ENCODE assay signal across 18 mouse cellular contexts in genomic region chr7:36667767-36668166, GRCm38 (mm10). TPM values are rescaled to one million over a fixed set of nuclear protein-coding genes. Genes with fewer than 3 reads are reported as not detected.
DNase-seq lines count a peak whose midpoint lies in the region; ATAC-seq lines count a peak whose summit lies in the region.
"Had no signal": no experiment of that assay in that cellular context is flagged by ENCODE, and none has a peak within 500 bp of the region (broad histone marks: within the 10 kb centered on the region; RNA-seq: fewer than 3 reads in every experiment).

No protein-coding gene starts in this region.

- ATAC-seq in embryonic facial prominence, embryonic 14.5 days (ENCODE audit: low read depth) = no peak
- no peak for ATAC-seq in hindbrain, embryonic 11.5 days (ENCODE audit: low FRiP score)
- ATAC-seq: intestine, embryonic 16.5 days had no signal

- H3K4me2 ChIP-seq in embryonic facial prominence, embryonic 14.5 days (ENCODE audit: low read depth, low read length) = no peak overlapping the region
- H3K4me2 ChIP-seq in hindbrain, embryonic 11.5 days (replicated peaks; ENCODE audit: low read depth, low read length) = no peak overlapping the region
- H3K4me2 ChIP-seq: embryonic facial prominence, embryonic 15.5 days; forebrain, embryonic 12.5 days; hindbrain, embryonic 15.5 days; midbrain, embryonic 11.5 days had no signal

- H3K4me3 ChIP-seq in heart, embryonic 10.5 days = no peak overlapping the region
- H3K4me3 ChIP-seq in embryonic facial prominence, embryonic 14.5 days (ENCODE audit: low read depth, low read length) = no peak overlapping the region
- H3K4me3 ChIP-seq in hindbrain, embryonic 11.5 days (ENCODE audit: low read depth, low read length) = no peak overlapping the region
- H3K4me3 ChIP-seq: embryonic facial prominence, embryonic 15.5 days; forebrain, embryonic 12.5 days; hindbrain, embryonic 15.5 days had no signal

- 33% methylated on average over 5 of the region's 5 CpGs for WGBS in heart, embryonic 10.5 days
- WGBS in embryonic facial prominence, embryonic 14.5 days = 12% methylated on average over 5 of the region's 5 CpGs
- WGBS in hindbrain, embryonic 11.5 days = 78% methylated on average over 5 of the region's 5 CpGs

- no peaks in the 10 kb centered on the region for H3K36me3 ChIP-seq in heart, embryonic 10.5 days
- no peaks in the 10 kb centered on the region for H3K36me3 ChIP-seq in embryonic facial prominence, embryonic 14.5 days (ENCODE audit: control insufficient read depth, insufficient read depth, low read length)
- H3K36me3 ChIP-seq in hindbrain, embryonic 11.5 days (ENCODE audit: control insufficient read depth, insufficient read depth, low read length) = no peaks in the 10 kb centered on the region
- H3K36me3 ChIP-seq: embryonic facial prominence, embryonic 15.5 days; forebrain, embryonic 12.5 days; hindbrain, embryonic 15.5 days had no signal

- DNase-seq in heart, adult 9 months (ENCODE audit: low spot score in 2 of 2) = peak; percentile 45 to 51
- no peak for DNase-seq in heart, embryonic 10.5 days (ENCODE audit: low spot score)
- DNase-seq in urinary bladder, postnatal 14 days (ENCODE audit: low spot score) = peak; percentile 17
- no peak for DNase-seq in urinary bladder, adult 18-20 months (ENCODE audit: low spot score in 2 of 2)
- peak; percentile 81 for DNase-seq in embryonic facial prominence, embryonic 14.5 days (ENCODE audit: low spot score)
- DNase-seq in hindbrain, embryonic 11.5 days (ENCODE audit: low spot score) = no peak
- DNase-seq in spleen, adult 12 weeks (ENCODE audit: low spot score) = no peak
- DNase-seq: adrenal gland, postnatal 14 days; cerebellum, adult 8-10 months; lung, adult 2 months; right cerebral cortex, postnatal 25 days; thymus, postnatal 36 days had no signal

- H3K27ac ChIP-seq in heart, embryonic 10.5 days = no peak overlapping the region
- no peak overlapping the region for H3K27ac ChIP-seq in embryonic facial prominence, embryonic 14.5 days (replicated peaks; ENCODE audit: low read depth, low read length)
- H3K27ac ChIP-seq in hindbrain, embryonic 11.5 days (ENCODE audit: low read depth, low read length) = no peak overlapping the region
- H3K27ac ChIP-seq: embryonic facial prominence, embryonic 15.5 days; forebrain, embryonic 12.5 days; hindbrain, embryonic 15.5 days; macrophage had no signal

- H3K4me1 ChIP-seq in heart, embryonic 10.5 days = no peaks in the 10 kb centered on the region
- no peaks in the 10 kb centered on the region for H3K4me1 ChIP-seq in embryonic facial prominence, embryonic 14.5 days (ENCODE audit: control insufficient read depth, insufficient read depth, low read length)
- H3K4me1 ChIP-seq in hindbrain, embryonic 11.5 days (replicated peaks; ENCODE audit: control insufficient read depth, insufficient read depth, low read length) = no peaks in the 10 kb centered on the region
- H3K4me1 ChIP-seq: embryonic facial prominence, embryonic 15.5 days; forebrain, embryonic 12.5 days; hindbrain, embryonic 15.5 days had no signal

- no peak overlapping the region for H3K9ac ChIP-seq in embryonic facial prominence, embryonic 14.5 days (ENCODE audit: low read depth, low read length)
- H3K9ac ChIP-seq in hindbrain, embryonic 11.5 days (ENCODE audit: low read depth, low read length) = no peak overlapping the region
- H3K9ac ChIP-seq: embryonic facial prominence, embryonic 15.5 days; forebrain, embryonic 12.5 days; hindbrain, embryonic 15.5 days had no signal

- H3K9me3 ChIP-seq in heart, embryonic 10.5 days = no peaks in the 10 kb centered on the region
- H3K9me3 ChIP-seq in embryonic facial prominence, embryonic 14.5 days (ENCODE audit: control insufficient read depth, low read length) = no peaks in the 10 kb centered on the region
- no peaks in the 10 kb centered on the region for H3K9me3 ChIP-seq in hindbrain, embryonic 11.5 days (ENCODE audit: control insufficient read depth, low read length)
- H3K9me3 ChIP-seq: embryonic facial prominence, embryonic 15.5 days; forebrain, embryonic 12.5 days; hindbrain, embryonic 15.5 days had no signal

- H3K27me3 ChIP-seq in heart, embryonic 10.5 days (ENCODE audit: insufficient read depth, poor library complexity, severe bottlenecking) = no peaks in the 10 kb centered on the region
- no peaks in the 10 kb centered on the region for H3K27me3 ChIP-seq in embryonic facial prominence, embryonic 14.5 days (replicated peaks; ENCODE audit: control insufficient read depth, insufficient read depth, low read length)
- H3K27me3 ChIP-seq in hindbrain, embryonic 11.5 days (ENCODE audit: control insufficient read depth, insufficient read depth, low read length) = no peaks in the 10 kb centered on the region
- H3K27me3 ChIP-seq: embryonic facial prominence, embryonic 15.5 days; forebrain, embryonic 12.5 days; hindbrain, embryonic 15.5 days had no signal

RNA-seq across cellular contexts. Expression of gene Tshz3, which starts 30.2 kb away (rescaled TPM):
- 1.8 and 5.5 TPM in 2 replicates for polyA plus RNA-seq in heart, embryonic 10.5 days (2016; fragmentation: Nextera tagmentation; extraction: Ambion mirVana)
- polyA plus RNA-seq in embryonic facial prominence, embryonic 14.5 days (2014; fragmentation: Nextera tagmentation; extraction: Ambion mirVana) = 9.3 and 12.0 TPM in 2 replicates
- polyA plus RNA-seq in hindbrain, embryonic 11.5 days (2014; fragmentation: Nextera tagmentation; extraction: Ambion mirVana) = 14.4 and 21.3 TPM in 2 replicates
- polyA plus RNA-seq: macrophage had no signal

Comparison
In these comparisons a context has a peak if more than half of its experiments do, and no peak if none do; other contexts are left out.
1. DNase-seq: peak in heart, adult 9 months (2 of 2), urinary bladder, postnatal 14 days (single experiment) and embryonic facial prominence, embryonic 14.5 days (single experiment); none in heart, embryonic 10.5 days (single experiment), urinary bladder, adult 18-20 months (0 of 2), hindbrain, embryonic 11.5 days (single experiment) and spleen, adult 12 weeks (single experiment).